Mouse (Mus musculus) cerebellum, adult (tissue): Measurements from ENCODE around the gene Hnrnph1.

Experiments used
- ATAC-seq: cut with Nextera tagmentation; 2 replicates; pipeline ENCODE4 v1.9.2; 2017; ENCODE audit warnings: mild to moderate bottlenecking, moderate library complexity, mixed read lengths; ENCODE audit not compliant: insufficient number of reproducible peaks, low FRiP score, low TSS enrichment

The Hnrnph1 gene

DNA sequence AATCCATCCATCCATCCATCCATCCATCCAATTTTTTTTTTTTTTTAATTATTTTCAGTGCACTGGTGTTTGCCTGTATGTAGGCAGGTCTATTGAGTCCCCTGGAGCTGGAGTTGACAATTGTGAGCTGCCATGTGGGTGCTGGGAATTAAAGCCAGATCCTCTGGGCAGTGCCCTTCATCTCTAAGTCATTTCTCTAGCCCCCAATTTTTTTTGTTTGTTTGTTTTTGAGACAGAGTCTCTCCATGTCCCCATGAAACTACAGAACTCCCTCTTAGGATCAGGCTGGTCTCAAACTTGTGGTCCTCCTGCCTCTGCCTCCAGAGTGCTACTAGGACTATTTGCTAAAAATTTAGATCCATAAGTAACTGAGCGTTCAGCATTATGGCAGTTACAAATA lies 4.9 kb upstream of the Hnrnph1 start:
- ATAC-seq, result no peak

GRCm38 (mm10) chr11:50373086-50373485 lies 3.7 kb upstream of the Hnrnph1 start:
- ATAC-seq, result no peak

DNA sequence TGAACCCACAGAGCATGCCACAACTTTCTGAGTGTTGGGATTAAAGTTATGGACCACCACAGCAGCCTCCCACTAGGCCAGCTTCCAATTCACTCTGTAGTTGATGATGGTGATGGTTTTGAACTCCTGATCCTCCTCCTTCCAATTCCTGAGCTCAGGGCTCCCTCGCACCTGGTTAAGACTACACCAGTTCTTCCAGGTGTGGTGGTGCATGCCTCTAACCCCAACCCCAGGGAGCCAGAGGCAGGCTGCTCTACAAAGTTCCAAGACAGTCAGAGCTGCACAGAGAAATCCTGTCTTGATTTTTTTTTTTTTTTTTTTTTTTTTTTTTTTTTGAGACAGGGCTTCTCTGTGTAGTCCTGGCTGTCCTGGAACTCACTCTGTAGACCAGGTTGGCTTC lies 3.2 kb upstream of the Hnrnph1 start:
- ATAC-seq, result no peak

DNA sequence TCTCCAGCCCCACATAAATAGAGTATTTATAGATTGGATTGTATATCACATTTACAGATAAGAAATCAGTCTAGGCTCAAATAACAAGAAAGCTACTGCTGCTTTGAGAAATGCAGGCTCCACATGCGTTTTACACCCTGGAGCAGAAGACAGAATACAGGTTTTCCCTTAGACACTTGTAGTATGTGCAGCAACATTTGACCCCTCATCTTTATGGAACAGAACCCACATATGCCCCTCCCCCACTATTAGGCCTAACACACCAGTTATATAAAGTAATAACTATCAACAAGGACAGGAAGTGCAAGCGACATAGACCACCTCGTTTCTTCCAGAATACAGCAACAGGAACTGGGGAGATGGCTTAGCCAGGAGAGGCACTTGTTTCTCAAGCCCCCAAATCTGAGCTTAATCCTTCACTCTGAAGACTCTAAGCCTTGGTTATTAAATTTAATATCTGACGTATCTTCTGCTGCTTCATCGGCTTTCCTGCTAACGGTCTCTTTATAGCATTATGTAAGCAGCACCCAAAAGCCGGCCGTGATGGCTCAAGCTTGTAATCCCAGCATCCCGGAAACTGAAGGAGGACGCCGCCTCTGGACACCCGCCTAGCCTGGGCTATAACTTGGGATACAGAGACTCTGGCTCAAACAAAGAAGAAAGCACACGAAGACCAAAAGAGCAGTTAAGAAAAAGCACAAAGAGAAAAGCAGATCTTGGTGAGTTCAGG lies 2.3 kb upstream of the Hnrnph1 start:
- ATAC-seq, result no peak

DNA sequence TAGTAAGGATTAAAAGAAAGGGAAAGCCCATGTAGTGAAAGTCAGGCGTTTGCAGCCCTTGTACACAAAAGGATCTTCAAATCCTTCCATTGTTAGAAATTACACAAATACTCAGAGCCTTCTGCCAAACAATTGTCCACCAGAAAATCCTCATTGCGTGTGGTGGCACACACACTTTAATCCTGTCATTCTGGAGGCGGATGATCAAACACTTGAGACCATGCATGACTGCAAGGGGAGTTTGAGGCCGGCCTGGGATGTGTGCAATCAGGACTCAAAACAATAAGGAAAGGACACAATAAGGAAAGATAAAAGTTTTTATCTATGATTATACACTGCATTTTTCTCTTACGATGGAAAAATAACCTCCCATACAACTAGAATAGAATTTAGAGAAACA lies 1.4 kb upstream of the Hnrnph1 start:
- no peak for ATAC-seq

DNA sequence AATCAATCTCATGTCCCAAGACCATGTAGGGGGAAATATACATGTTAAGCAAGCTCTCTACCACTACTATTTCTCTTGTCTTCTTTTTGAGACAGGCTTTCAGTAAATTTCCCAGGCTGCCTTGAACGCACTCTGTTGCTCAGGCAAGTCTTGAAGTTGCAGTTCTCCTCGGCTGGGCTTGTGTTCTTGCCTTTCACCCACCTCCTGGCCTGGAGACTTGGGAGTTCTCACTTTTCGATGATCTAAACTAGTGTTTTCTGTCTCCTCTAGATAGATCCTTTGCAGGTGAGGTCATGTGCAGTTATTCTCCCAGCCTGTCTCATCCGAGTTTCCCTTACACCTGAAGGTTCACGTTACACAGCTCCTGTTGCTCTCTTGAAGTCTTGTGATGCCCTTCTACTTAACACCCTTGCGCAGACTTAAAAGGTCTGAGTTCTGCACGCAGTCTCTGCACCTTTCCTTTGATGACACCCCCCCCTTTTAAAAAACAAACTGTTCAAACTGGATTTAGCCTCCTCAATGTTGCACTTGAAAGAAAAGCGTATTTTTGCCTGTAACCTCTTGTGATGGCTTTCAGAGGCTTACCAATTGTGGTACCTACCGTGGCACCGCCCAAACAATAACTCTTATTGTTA lies 517 bp upstream of the Hnrnph1 start:
- ATAC-seq, result no peak

- peak; percentile 42 for ATAC-seq
These were observed 1.3 kb downstream of the Hnrnph1 start for GRCm38 (mm10) chr11:50377892-50378684.

GRCm38 (mm10) chr11:50379023-50379752 lies 2.4 kb downstream of the Hnrnph1 start:
- no peak for ATAC-seq

DNA sequence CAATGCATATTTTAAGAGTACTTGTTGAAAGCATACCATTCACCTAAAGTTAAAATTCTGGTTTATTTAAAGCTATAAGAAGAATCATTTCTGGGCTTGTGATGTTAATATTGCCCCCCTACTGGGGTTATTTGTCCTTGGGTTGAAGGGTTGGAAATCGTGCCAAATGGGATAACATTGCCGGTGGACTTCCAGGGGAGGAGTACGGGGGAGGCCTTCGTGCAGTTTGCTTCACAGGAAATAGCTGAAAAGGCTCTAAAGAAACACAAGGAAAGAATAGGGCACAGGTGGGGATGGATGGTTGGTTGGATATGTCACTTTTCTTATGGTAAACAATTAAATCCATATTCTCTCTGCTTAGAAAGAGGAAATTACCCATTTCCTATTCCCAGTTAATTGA lies 4.5 kb downstream of the Hnrnph1 start:
- ATAC-seq, result no peak

DNA sequence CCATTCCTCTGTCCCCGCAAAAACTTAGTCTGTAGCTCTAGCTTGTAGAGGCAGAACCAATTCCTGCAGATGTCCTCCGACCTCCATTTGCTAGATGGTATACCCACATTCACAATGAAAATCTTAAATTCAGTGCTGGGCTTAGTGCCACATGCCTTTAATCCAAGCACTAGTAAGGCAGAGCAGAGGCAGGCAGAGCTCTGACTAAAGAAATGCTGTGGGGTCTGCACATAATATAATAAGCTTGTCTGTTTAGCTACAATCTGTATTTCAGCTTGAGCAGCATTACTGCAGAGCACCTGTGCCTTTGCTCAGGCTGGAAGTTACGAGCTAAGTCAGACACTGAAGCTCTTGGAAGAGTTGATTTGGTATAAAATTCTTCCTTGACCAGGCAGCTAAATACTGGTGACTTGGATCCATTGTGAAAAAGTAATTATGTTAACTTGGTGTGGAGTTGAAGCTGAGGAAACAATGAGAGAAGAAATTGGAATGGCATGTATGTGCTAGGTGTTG lies 10.4 kb downstream of the Hnrnph1 start:
- no peak for ATAC-seq

DNA sequence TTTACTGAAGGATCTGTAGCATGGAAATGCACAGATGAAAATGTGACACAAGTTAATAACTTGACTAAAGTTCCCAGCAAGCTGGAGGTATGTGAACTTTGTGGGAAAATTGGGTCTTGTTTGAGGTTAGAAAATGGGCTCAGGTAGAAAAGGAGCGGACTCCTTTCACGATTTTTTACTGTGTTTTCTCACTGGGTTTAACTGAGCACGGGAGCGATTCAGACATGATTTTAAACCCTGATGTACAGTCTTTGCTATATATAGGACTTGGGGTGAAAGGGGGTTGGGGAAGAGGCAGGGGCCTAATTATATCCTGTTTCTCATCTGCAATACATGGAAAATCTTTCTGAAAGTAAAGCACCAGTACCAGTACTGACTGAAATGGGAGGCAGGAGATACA lies 10.9 kb downstream of the Hnrnph1 start:
- no peak for ATAC-seq

DNA sequence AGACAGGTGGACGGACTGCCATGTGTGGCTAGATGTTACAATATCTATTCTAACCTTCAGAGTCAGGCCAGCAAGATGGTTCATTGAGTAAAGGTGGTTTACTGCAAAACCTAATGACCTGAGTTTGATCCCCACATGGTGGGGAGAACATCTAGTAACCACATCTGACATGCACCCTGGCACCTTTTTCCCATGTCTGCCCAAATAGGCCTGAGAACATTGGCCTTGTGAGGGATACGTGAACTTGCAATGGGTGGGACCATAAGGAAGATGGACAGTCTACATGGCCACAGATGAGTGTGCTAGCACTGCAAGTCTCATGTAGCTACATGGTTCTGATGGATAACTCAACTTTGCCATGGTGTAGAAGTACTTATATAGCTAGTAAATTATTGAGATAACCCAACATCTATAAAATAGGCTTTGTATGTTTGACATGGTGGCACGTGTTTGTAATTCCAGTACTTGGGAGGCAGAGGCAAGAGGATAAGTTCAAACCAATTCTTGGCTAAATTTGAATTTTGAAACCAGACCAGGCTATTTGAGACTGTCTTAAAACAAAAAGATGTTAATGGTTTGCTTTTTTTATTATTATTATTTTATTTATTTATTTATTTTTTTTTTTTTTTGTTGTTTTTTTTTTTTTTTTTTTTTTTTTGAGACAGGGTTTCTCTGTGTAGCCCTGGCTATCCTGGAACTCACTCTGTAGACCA lies 11.6 kb downstream of the Hnrnph1 start:
- ATAC-seq, result no peak

- ATAC-seq, result no peak
These were observed 12.2 kb downstream of the Hnrnph1 start for GRCm38 (mm10) chr11:50389011-50389410.

DNA sequence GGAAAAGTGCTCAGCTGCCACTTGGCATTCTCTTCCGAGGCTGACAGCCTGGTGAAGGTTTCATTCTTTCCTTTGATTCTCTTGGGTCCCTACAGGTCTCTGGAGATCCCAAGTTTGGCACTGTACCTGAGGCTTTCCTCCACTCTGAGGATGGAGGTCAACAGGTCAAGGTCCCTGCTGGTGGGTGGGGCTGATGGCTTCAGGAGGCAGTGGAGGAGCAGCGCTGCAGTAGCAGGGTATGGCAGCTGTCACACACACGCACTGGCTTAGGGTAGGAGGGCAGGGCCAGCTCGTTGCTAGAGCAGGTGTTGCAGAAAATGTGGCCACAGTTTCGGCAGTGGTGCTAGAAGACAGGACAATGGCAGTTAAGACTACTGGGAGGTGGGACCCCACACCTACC lies 12.8 kb downstream of the Hnrnph1 start:
- ATAC-seq, result no peak

DNA sequence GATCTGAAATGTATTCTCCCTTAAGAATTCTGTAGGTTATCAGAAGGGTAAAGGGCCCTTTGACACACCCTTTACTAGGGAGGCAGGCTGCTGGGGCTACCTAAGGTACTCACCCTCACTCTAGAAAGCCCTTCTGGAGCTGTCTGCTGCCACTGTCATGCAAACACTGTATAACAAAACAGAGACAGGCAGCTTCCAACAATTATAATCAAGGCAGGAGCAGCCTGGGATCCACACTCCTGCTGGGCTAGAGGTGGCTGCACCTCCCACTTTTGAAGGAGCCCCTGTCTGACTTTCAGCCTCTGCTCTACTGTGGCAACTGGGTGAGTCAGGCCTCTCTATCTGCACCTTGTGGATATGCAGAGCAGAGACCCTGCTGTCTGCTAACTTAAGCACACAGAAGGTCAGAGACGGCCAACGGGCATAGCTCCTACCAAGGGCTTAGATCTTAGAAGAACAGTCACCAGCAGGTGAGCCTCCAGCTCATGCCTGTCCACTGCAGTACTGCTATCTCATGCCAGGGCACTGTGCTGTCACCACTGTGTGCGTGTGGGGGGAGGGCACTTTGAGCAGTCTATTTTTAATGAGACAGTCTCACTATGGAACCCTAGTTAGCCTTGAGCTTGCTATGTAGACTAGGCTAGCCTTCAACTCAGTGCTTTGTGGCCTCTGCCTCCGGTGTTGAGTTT lies 14.6 kb downstream of the Hnrnph1 start:
- no peak for ATAC-seq

DNA sequence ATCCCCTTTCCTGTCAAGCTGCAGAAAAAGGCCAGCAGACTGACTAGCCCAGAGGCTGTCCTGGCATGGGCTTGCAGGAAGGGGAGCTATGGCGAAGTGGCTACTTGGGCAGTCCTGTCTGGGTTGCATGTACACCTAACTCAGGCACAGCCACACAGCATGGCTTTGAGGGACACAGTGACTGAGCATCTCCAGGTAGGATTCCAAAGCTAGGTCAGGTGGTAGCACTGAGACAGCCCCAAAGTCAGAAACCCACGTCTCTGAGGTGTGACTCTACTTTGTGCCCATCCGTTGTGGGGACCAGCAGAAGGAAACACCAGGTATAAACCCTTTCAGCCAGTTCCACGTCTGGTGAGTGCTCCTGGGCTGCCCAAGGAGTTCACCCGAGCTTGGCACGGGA lies 16.5 kb downstream of the Hnrnph1 start:
- ATAC-seq, result no peak

DNA sequence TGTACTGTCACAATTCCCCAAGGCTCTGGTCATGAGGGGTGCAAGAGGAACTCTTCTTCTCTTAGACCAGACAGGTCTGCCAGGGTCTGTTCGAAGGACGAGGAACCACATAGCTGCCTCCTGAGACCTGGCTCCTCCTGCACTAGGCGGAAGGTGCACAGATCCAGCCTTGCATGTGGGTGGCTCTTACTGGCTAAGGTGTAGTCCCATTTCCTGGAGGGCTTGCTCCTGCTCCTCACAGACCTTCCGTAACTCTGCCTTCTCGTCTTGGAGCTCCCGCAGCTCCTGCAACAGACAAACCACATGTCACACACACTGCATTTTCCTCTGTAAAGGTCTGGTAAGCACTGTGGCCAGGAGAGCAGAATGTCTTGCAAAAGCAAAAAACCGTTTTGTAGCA lies 17.9 kb downstream of the Hnrnph1 start:
- no peak for ATAC-seq

GRCm38 (mm10) chr11:50396766-50397307 lies 20.0 kb downstream of the Hnrnph1 start:
- ATAC-seq, result no peak

GRCm38 (mm10) chr11:50397316-50397715 lies 20.5 kb downstream of the Hnrnph1 start:
- ATAC-seq, result no peak
